Mouse (Mus musculus) stomach, embryonic 14.5 days (tissue): Measurements from ENCODE around the gene Nxnl2. TPM values are rescaled to one million over a fixed set of nuclear protein-coding genes. Genes with fewer than 3 reads are reported as not detected.
"Not testable (repeated sequence)": the region's sequence is repeated elsewhere in the genome, so short reads cannot be mapped to it uniquely, and the experiment has no call there.

Source experiments
- ATAC-seq: fragments of 200-750 bp; cut with Nextera tagmentation; 2 replicates; pipeline ENCODE4 v1.8.0; 2017; ENCODE audit warnings: low read depth, moderate TSS enrichment; ENCODE audit not compliant: insufficient number of reproducible peaks, insufficient read depth, low FRiP score
- H3K27ac ChIP-seq: fragments of 300-500 bp; sonication (generic); 2 replicates; pipeline ENCODE4 v1.5.1; 2014; ENCODE audit warnings: mild to moderate bottlenecking, low read length, moderate library complexity, mixed read lengths
- H3K27me3 ChIP-seq: fragments of 300-500 bp; sonication (generic); 2 replicates; pipeline ENCODE4 v1.6.1; 2014; ENCODE audit warnings: low read length, control low read depth, mixed read lengths; ENCODE audit not compliant: control insufficient read depth, insufficient read depth
- H3K36me3 ChIP-seq: fragments of 300-500 bp; sonication (generic); 2 replicates; pipeline ENCODE4 v1.6.1; 2014; ENCODE audit warnings: mild to moderate bottlenecking, control low read depth, low read length, moderate library complexity, mixed read lengths; ENCODE audit not compliant: control insufficient read depth, insufficient read depth
- H3K4me1 ChIP-seq: fragments of 300-500 bp; sonication (generic); 2 replicates; pipeline ENCODE4 v1.6.1; 2014; ENCODE audit warnings: low read length, control low read depth, mixed read lengths; ENCODE audit not compliant: control insufficient read depth, insufficient read depth
- H3K4me2 ChIP-seq: fragments of 300-500 bp; sonication (generic); replicated peaks from 2 replicates; pipeline ENCODE4 v1.6.1; 2014; ENCODE audit warnings: low read depth, low read length, control low read depth
- H3K4me3 ChIP-seq: fragments of 300-500 bp; sonication (generic); 2 replicates; pipeline ENCODE4 v1.5.1; 2014; ENCODE audit warnings: low read depth, low read length, control low read depth
- H3K9ac ChIP-seq: fragments of 300-500 bp; sonication (generic); replicated peaks from 2 replicates; pipeline ENCODE4 v1.6.1; 2014; ENCODE audit warnings: low read depth, mild to moderate bottlenecking, control low read depth, low read length, moderate library complexity, mixed read lengths
- H3K9me3 ChIP-seq: fragments of 300-500 bp; sonication (generic); 2 replicates; pipeline ENCODE4 v1.6.1; 2016; ENCODE audit warnings: low read depth, low read length, control low read depth; ENCODE audit not compliant: control insufficient read depth
- WGBS: fragments of 180-500 bp; shearing (Covaris S2); extraction: QIAGEN DNeasy Blood & Tissue Kit; methylation state at CpG from one replicate; pipeline ENCODE4 v1.1.7; 2014; 5-methylcytosine and 5-hydroxymethylcytosine counted together
- polyA plus RNA-seq: library from polyadenylated mRNA; unstranded; fragments of >200 nt; fragmentation: Nextera tagmentation; extraction: Ambion mirVana; gene quantifications from 2 replicates; pipeline ENCODE4 v1.2.1, GENCODE M21; 2014

Gene Nxnl2
- polyA plus RNA-seq, 1 experiment from 2014 or later: 1.1 TPM

DNA sequence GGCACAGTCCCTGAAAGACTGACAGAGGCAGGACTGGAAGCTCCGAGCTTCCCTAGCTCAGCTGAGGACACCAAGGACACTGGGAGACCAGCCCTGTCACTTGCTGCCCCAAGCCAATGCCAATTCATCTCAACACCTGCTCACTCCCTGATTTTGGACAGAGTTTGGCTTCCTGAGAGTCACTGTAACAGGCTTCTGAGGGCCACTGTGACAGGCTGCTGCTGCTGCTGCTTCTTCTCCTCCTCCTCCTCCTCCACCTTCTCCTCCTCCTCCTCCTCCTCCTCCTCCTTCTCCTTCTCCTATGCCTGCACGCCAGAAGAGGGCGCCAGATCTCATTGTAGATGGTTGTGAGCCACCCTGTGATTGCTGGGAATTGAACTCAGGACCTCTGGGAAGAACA lies 19.5 kb downstream of the Nxnl2 start:
- no peaks in the 10 kb centered on the region for H3K27me3 ChIP-seq
- WGBS: 62% methylated on average over 3 of the region's 3 CpGs
- no peak for ATAC-seq
- H3K27ac ChIP-seq: no peak overlapping the region
- no peaks in the 10 kb centered on the region for H3K36me3 ChIP-seq
- H3K4me3 ChIP-seq: no peak overlapping the region
- no peaks in the 10 kb centered on the region for H3K9me3 ChIP-seq
- no peak overlapping the region for H3K4me2 ChIP-seq
- no peak overlapping the region for H3K9ac ChIP-seq
- no peaks in the 10 kb centered on the region for H3K4me1 ChIP-seq

DNA sequence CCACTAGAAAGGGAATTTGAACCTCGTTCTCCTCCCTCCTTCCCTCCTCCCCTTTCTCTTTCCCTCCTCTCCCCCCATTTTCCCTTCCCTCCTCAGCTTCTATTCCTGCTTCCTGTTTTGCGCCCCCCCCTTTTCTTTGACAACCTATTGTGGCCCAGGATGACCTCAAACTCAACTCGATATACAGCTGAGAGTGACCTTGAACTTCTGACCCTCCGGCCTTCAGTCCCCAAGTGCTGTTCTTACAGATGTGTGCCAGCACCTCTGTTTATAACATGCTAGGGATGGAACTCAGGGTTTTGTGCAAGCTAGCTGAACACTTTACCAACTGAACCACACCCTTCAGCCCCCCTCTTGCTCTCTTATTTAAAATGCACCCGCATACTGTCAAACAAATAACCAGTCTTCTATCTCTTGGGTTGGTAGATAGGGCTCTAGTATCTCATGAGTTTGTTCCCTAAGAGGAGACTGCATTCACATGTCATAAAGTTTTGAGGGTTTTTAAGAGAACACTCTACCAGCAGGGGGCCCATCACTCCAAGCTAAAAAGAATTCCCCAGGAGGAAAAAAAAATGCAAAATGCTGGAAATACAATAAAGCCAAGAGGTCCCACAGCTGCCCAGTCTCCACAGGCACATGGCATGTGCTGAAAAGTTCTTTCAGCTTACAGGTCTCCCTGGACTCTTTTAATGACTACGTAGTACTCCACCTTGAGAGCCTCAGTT lies 20.8 kb downstream of the Nxnl2 start:
- no peak for ATAC-seq
- Histone ChIP-seq H3K27me3 (no peaks in the 10 kb centered on the region), H3K9ac (no peak overlapping the region), H3K4me2 (no peak overlapping the region), H3K4me3 (no peak overlapping the region), H3K36me3 (no peaks in the 10 kb centered on the region), H3K4me1 (no peaks in the 10 kb centered on the region), H3K9me3 (no peaks in the 10 kb centered on the region), H3K27ac (no peak overlapping the region)
- WGBS: 78% methylated on average over 6 of the region's 6 CpGs

DNA sequence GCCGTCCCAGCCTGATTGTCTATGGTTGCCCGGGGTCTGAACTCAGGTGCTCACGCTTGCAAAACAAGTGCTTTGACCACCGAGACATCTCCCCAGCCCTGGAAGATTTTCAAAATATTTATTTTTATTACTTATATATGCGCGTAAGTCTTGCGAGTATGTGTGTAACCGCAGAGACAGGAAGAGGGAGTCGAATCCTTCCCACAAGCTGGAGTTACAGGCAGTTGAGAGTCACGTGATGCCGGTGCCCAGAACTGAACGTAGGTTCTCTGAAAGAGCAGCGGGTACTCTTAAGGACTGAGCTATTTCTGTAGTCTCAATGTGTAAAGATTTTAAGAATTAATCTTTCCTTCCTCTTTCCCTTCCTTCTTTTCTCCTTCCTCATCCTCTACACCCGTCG lies 23.1 kb downstream of the Nxnl2 start:
- no peaks in the 10 kb centered on the region for H3K4me1 ChIP-seq
- H3K27ac ChIP-seq: no peak overlapping the region
- H3K4me2 ChIP-seq: no peak overlapping the region
- no peak overlapping the region for H3K4me3 ChIP-seq
- H3K27me3 ChIP-seq: no peaks in the 10 kb centered on the region
- no peak for ATAC-seq
- WGBS: 86% methylated on average over 15 of the region's 15 CpGs
- no peaks in the 10 kb centered on the region for H3K9me3 ChIP-seq
- H3K9ac ChIP-seq: no peak overlapping the region
- H3K36me3 ChIP-seq: no peaks in the 10 kb centered on the region

DNA sequence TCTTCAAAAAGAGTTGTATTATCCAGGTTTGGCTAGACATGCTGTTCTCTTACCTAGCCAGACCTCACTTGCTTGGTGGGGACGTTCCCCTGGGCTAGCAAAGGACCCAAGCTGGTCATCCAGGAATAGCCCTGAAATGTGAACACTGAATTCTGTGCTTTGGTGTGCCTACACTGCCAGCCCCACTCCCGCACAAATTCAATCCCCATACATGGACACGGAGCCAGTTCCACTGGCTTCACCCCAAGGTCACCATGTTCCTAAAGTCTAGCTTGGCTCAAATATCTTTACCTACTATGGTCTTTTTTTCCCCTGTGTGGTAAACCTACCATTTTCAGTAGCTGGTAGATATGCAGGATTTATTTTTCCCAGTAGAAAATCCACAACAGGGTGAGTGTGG lies 26.9 kb downstream of the Nxnl2 start:
- no peaks in the 10 kb centered on the region for H3K36me3 ChIP-seq
- H3K27me3 ChIP-seq: 0 out of 2 replicates have a peak, but pooled peaks cover 2% of the 10 kb centered on the region
- no peak overlapping the region; the same call in 1 of the 2 replicates for H3K27ac ChIP-seq
- no peak overlapping the region for H3K9ac ChIP-seq
- H3K4me2 ChIP-seq: no peak overlapping the region
- 76% methylated on average over 3 of the region's 3 CpGs for WGBS
- H3K9me3 ChIP-seq: peaks cover 5% of the 10 kb centered on the region; the same call in 1 of the 2 replicates
- no peak for ATAC-seq
- no peak overlapping the region for H3K4me3 ChIP-seq
- H3K4me1 ChIP-seq: no peaks in the 10 kb centered on the region

DNA sequence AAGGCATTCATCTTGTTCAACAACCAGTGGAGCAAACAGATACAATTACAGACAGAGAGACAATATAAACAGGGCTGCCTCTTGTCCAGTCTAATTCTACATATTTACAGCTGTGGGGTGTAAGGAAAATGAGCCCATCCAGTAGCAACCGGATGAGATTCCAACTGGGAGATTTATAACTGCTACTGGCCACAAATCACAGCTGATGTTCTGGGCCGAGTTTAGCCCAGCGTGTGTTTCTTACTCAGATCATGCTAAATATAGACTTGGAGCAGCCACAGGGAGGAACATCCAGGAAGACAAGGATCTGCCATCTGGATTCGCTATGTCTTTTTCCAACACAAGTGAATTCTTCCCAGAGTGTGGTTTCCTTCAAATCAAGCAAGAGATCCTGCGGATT lies 27.4 kb downstream of the Nxnl2 start:
- ATAC-seq: peak; percentile 37; the same call in 1 of the 2 replicates
- 0 out of 2 replicates have a peak, but pooled peaks cover 2% of the 10 kb centered on the region for H3K27me3 ChIP-seq
- H3K4me3 ChIP-seq: no peak overlapping the region
- H3K4me1 ChIP-seq: no peaks in the 10 kb centered on the region
- no peak overlapping the region for H3K9ac ChIP-seq
- H3K4me2 ChIP-seq: no peak overlapping the region
- WGBS: 37% methylated on average over 5 of the region's 5 CpGs
- no peaks in the 10 kb centered on the region for H3K36me3 ChIP-seq
- H3K9me3 ChIP-seq: peaks cover 5% of the 10 kb centered on the region; the same call in 1 of the 2 replicates
- H3K27ac ChIP-seq: no peak overlapping the region

DNA sequence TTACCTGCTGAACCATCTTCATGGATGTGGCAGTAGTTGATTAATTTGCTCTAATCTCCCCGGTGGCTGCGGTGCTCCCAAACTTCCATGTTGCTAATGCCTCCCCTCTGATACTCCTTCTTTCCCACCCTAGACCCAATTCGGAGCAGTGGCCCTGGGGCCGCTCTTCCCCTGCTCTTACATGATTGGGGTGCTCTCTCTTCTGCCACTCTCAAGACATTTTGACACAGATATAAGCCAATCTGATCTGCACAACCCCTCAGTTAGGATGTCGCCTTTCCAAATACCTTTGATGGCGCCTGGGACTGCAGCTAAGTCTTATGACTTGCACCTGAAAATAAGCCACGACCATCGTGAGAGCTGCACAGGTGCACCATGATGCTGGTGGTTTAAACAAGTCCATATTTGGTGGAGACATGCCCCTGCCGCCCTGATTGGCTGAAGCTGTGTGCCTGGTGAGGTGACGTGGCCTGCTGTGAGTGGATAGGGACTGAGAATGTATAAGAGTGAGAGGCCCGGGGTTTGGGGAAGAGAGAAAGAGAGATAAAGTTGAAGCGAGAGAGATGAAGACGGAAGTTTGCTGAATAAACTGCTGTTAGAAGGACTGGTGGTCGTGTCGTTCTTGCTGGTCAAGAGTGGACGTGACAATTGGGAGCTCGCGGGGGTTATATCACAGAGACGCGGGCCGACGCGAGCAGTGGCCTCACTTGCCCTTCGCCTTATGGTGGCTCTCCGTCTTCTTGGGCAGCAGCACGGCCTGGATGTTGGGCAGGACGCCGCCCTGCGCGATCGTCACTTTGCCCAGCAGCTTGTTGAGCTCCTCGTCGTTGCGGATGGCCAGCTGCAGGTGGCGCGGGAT lies 31.4 kb downstream of the Nxnl2 start:
- not testable (repeated sequence) for ATAC-seq, H3K4me1 ChIP-seq, H3K27ac ChIP-seq, H3K36me3 ChIP-seq, H3K9me3 ChIP-seq, H3K27me3 ChIP-seq, H3K9ac ChIP-seq
- peak overlapping the region; percentile 47 for H3K4me2 ChIP-seq
- 41% methylated on average over 29 of the region's 36 CpGs for WGBS
- 0 out of 2 replicates have a peak overlapping the region, but pooled peaks have one; percentile 9 for H3K4me3 ChIP-seq

DNA sequence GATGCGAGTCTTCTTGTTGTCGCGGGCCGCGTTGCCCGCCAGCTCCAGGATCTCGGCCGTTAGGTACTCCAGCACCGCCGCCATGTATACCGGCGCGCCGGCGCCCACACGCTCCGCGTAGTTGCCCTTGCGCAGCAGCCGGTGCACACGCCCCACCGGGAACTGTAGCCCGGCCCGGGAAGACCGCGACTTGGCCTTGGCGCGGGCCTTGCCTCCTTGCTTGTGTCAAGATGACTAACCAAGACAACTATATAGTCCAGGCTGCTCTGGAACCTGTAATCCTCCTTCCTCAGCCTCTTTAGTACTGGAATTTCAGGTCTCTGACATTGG lies 32.0 kb downstream of the Nxnl2 start:
- H3K36me3 ChIP-seq, H3K4me1 ChIP-seq, H3K27me3 ChIP-seq, H3K27ac ChIP-seq, ATAC-seq, H3K9me3 ChIP-seq, H3K9ac ChIP-seq: not testable (repeated sequence)
- Histone ChIP-seq H3K4me2 (peak overlapping the region; percentile 47), H3K4me3 (peak overlapping the region; percentile 9; the same call in 1 of the 2 replicates)
- WGBS: 7% methylated on average over 28 of the region's 28 CpGs

DNA sequence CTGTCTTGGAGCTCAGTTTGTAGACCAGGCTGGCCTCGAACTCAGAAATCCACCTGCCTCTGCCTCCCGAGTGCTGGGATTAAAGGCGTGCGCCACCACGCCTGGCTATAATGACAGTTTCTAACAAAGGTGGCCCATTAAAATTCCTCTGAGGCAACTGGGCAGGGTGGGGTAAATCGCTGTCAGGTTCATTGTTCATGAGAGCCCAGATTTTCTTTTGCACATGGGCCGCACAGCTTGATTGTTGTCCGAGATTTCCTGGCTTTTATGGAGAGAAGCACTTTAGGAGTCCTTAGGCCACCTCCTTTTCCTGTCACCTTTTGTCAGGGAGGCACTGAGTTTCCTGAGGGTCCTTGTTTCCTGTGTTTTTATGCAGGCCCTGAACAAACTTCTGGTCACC lies 32.6 kb downstream of the Nxnl2 start:
- Histone ChIP-seq H3K9ac (no peak overlapping the region), H3K4me3 (no peak overlapping the region), H3K27ac (no peak overlapping the region), H3K4me2 (no peak overlapping the region), H3K4me1 (no peaks in the 10 kb centered on the region), H3K9me3 (peaks cover 5% of the 10 kb centered on the region; the same call in 1 of the 2 replicates), H3K36me3 (no peaks in the 10 kb centered on the region), H3K27me3 (0 out of 2 replicates have a peak, but pooled peaks cover 2% of the 10 kb centered on the region)
- 86% methylated on average over 8 of the region's 8 CpGs for WGBS
- ATAC-seq: no peak
